Mouse (Mus musculus) brain, embryonic 14.5 days (tissue): Measurements from ENCODE around the gene Hpse2.

Experiments
- CTCF ChIP-seq: fragments of 200-500 bp; IDR thresholded peaks from 2 replicates; pipeline ENCODE4 v1.5.1; 2012; ENCODE audit warnings: inconsistent platforms, mild to moderate bottlenecking, moderate library complexity, borderline replicate concordance; ENCODE audit not compliant: insufficient read depth, insufficient read length; ENCODE audit errors: extremely low read depth
- POLR2A ChIP-seq: fragments of 200-500 bp; IDR thresholded peaks from 2 replicates; pipeline ENCODE4 v1.6.1; 2012; ENCODE audit warnings: mild to moderate bottlenecking, inconsistent platforms, borderline replicate concordance; ENCODE audit not compliant: poor library complexity, insufficient read depth, insufficient read length, severe bottlenecking; ENCODE audit errors: extremely low read depth

GRCm38 (mm10) chr19:42816261-42816660 is 571.9 kb downstream of the Hpse2 start:
- no peak for TF ChIP-seq CTCF
- no peak for TF ChIP-seq POLR2A
